In the genomic region with DNA sequence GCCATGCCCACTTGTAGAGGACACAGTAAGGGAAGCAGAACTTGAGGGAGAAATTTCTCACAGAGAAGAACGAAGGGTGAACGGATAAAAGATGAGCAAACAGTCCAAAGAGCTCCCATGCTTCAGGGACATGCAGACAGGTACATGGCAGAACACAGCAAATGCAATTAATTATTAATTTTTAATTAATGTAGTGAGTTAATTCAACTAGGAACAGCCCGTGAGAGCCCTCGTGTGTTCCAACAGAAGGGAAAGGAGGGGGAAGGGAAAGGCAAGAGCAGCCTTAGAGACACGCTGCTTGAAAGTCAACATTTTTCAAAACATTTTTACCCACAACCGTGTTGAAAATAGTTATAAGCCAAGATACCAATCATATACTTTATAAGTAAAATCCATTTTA, we compare ENCODE assay signal across 25 mouse cellular contexts.
DNase-seq lines count a peak whose midpoint lies in the region; ATAC-seq lines count a peak whose summit lies in the region.
"Had no signal": no experiment of that assay in that cellular context is flagged by ENCODE, and none has a peak within 500 bp of the region (broad histone marks: within the 10 kb centered on the region; RNA-seq: fewer than 3 reads in every experiment).

No protein-coding gene starts in this region.

- no peaks in the 10 kb centered on the region for H3K27me3 ChIP-seq in kidney, embryonic 14.5 days (ENCODE audit: control insufficient read depth, insufficient read depth, low read length)
- H3K27me3 ChIP-seq in kidney, embryonic 16.5 days (ENCODE audit: insufficient read depth, low read length), result no peaks in the 10 kb centered on the region
- H3K27me3 ChIP-seq: CH12.LX; embryonic facial prominence, embryonic 12.5 days; embryonic facial prominence, embryonic 15.5 days; hindbrain, embryonic 12.5 days; hindbrain, embryonic 15.5 days; Patski had no signal

- H3K9me3 ChIP-seq in kidney, embryonic 14.5 days (ENCODE audit: control insufficient read depth, low read length), result no peaks in the 10 kb centered on the region
- H3K9me3 ChIP-seq in kidney, embryonic 16.5 days (ENCODE audit: low read length), result no peaks in the 10 kb centered on the region
- H3K9me3 ChIP-seq: embryonic facial prominence, embryonic 12.5 days; embryonic facial prominence, embryonic 15.5 days; G1E; hindbrain, embryonic 12.5 days; hindbrain, embryonic 15.5 days had no signal

- H3K27ac ChIP-seq in kidney, embryonic 14.5 days (ENCODE audit: low read depth, low read length), result no peak overlapping the region
- no peak overlapping the region for H3K27ac ChIP-seq in kidney, embryonic 16.5 days (ENCODE audit: low read length)
- H3K27ac ChIP-seq: embryonic facial prominence, embryonic 12.5 days; embryonic facial prominence, embryonic 15.5 days; hindbrain, embryonic 12.5 days; hindbrain, embryonic 15.5 days had no signal

- peak; percentile 12 for DNase-seq in kidney, adult 18-20 months
- DNase-seq in kidney, adult 8-10 months, result peak; percentile 32 to 46
- DNase-seq in kidney, postnatal 25 days, result peak; percentile 17 to 51
- DNase-seq in urinary bladder, postnatal 25 days (ENCODE audit: low spot score), result no peak
- DNase-seq in thymus, postnatal 0 days (ENCODE audit: low spot score), result no peak
- DNase-seq: adrenal gland, adult 2 months; adrenal gland, postnatal 14 days; B cell, adult 2 months; cerebellum, adult 11 months; cerebellum, adult 2 months; cerebellum, adult 9-11 months; cerebellum, postnatal 25 days; gastrocnemius, postnatal 14 days; heart, adult 11 months had no signal

- H3K9ac ChIP-seq in kidney, embryonic 14.5 days (ENCODE audit: low read depth, low read length), result no peak overlapping the region
- H3K9ac ChIP-seq in kidney, embryonic 16.5 days (replicated peaks; ENCODE audit: low read length), result no peak overlapping the region
- H3K9ac ChIP-seq: embryonic facial prominence, embryonic 12.5 days; embryonic facial prominence, embryonic 15.5 days; hindbrain, embryonic 12.5 days; hindbrain, embryonic 15.5 days had no signal

- H3K4me1 ChIP-seq in kidney, embryonic 14.5 days (ENCODE audit: control insufficient read depth, insufficient read depth, low read length), result no peaks in the 10 kb centered on the region
- no peaks in the 10 kb centered on the region for H3K4me1 ChIP-seq in kidney, embryonic 16.5 days (ENCODE audit: insufficient read depth, low read length)
- H3K4me1 ChIP-seq: embryonic facial prominence, embryonic 12.5 days; embryonic facial prominence, embryonic 15.5 days; hindbrain, embryonic 12.5 days; hindbrain, embryonic 15.5 days had no signal

- no peak overlapping the region for H3K4me2 ChIP-seq in kidney, embryonic 14.5 days (replicated peaks; ENCODE audit: low read depth, low read length)
- H3K4me2 ChIP-seq in kidney, embryonic 16.5 days (replicated peaks; ENCODE audit: low read depth, low read length), result no peak overlapping the region
- H3K4me2 ChIP-seq: embryonic facial prominence, embryonic 12.5 days; embryonic facial prominence, embryonic 15.5 days; heart, embryonic 11.5 days; hindbrain, embryonic 12.5 days; hindbrain, embryonic 15.5 days had no signal

- H3K36me3 ChIP-seq in kidney, embryonic 14.5 days (ENCODE audit: control insufficient read depth, insufficient read depth, low read length), result no peaks in the 10 kb centered on the region
- no peaks in the 10 kb centered on the region for H3K36me3 ChIP-seq in kidney, embryonic 16.5 days (ENCODE audit: insufficient read depth, low read length)
- H3K36me3 ChIP-seq: embryonic facial prominence, embryonic 12.5 days; embryonic facial prominence, embryonic 15.5 days; G1E; hindbrain, embryonic 12.5 days; hindbrain, embryonic 15.5 days had no signal

- 83% methylated on average over 6 of the region's 6 CpGs for WGBS in kidney, embryonic 14.5 days
- 77% methylated on average over 6 of the region's 6 CpGs for WGBS in kidney, embryonic 16.5 days

- ATAC-seq in kidney, embryonic 14.5 days (ENCODE audit: low FRiP score, low TSS enrichment), result no peak
- peak; percentile 65; the same call in 1 of the 2 replicates for ATAC-seq in kidney, embryonic 16.5 days (ENCODE audit: low FRiP score, low TSS enrichment)
- ATAC-seq: forebrain, embryonic 14.5 days; Patski had no signal

- no peak overlapping the region for H3K4me3 ChIP-seq in kidney, embryonic 14.5 days (ENCODE audit: low read length)
- no peak overlapping the region for H3K4me3 ChIP-seq in kidney, embryonic 16.5 days (ENCODE audit: low read length)
- H3K4me3 ChIP-seq: embryonic facial prominence, embryonic 12.5 days; embryonic facial prominence, embryonic 15.5 days; hindbrain, embryonic 12.5 days; hindbrain, embryonic 15.5 days had no signal

Comparison
In these comparisons a context has a peak if more than half of its experiments do, and no peak if none do; other contexts are left out.
1. DNase-seq: peak in kidney, adult 18-20 months (single experiment), kidney, adult 8-10 months (2 of 2) and kidney, postnatal 25 days (2 of 2); none in urinary bladder, postnatal 25 days (single experiment) and thymus, postnatal 0 days (single experiment).